Mouse (Mus musculus): ENCODE measurements at regions not wholly inside any gene's neighbourhood (a gene's known extent, or its start where the extent isn't known, plus 50 kb on each side); places are given as distances from the start of the nearest gene placed in this dataset.
A peak's percentile ranks its signal among the peaks of the same experiment; 100 is the strongest.

DNA sequence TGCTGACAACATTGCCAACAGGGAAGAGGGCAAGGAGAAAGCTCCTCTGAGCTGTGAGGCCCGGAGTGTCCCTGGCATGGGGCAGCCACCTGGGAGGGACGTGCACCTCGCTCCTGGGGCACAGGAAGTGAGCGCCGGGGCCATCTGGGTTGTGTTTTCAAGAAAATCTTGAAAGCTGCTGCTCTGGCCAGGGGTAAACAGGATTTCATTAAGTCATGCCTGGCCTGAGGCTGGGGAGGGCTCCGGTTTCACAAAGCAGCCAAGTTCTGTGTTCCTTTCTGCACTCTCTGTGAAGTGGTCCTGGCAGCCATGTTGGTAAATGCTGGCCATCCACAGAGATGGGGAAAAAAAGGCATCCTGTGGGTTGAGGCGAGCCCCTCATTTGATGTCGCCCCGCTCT, 406.8 kb upstream of the Zmiz1 start:
- no peak overlapping the region for H3K4me2 ChIP-seq (replicated peaks; ENCODE audit: low read depth, low read length)
- H3K4me3 ChIP-seq (ENCODE audit: low read depth, low read length): no peak overlapping the region
- H3K27ac ChIP-seq (ENCODE audit: low read length): no peak overlapping the region
- peaks cover 6% of the 10 kb centered on the region; the same call in 1 of the 2 replicates for H3K4me1 ChIP-seq (ENCODE audit: control insufficient read depth, insufficient read depth, low read length)
- H3K36me3 ChIP-seq (ENCODE audit: control insufficient read depth, insufficient read depth, low read length): no peaks in the 10 kb centered on the region
- no peak overlapping the region for H3K9ac ChIP-seq (replicated peaks; ENCODE audit: low read depth, low read length)
- no peaks in the 10 kb centered on the region for H3K27me3 ChIP-seq (ENCODE audit: control insufficient read depth, insufficient read depth, low read length)
- no peak for ATAC-seq (ENCODE audit: insufficient number of reproducible peaks, insufficient read depth, low FRiP score, low read depth)
- WGBS: 70% methylated on average over 9 of the region's 9 CpGs
- no peaks in the 10 kb centered on the region for H3K9me3 ChIP-seq (ENCODE audit: control insufficient read depth, low read depth, low read length)

DNA sequence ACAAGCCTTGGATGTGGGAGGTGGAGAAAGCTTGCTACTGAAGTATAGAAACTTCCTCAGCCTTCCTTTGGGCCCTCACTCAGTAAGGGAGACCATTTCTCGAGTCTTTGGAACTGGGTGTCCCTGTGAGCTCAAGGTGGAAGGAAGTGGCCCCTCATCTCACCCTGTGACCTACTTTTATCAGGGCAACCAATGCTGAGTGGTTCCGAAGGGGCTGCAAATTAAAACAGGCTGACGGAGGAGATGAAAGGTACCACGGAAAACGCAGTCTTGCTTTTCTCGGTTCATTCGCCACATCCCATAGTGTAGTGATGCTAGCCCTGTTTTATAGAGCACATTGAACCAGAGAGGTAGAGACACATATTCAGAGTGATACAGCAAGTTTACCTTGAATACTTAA, 399.6 kb upstream of the Zmiz1 start:
- Histone ChIP-seq H3K4me1 (ENCODE audit: control insufficient read depth, insufficient read depth, low read length) (peaks cover 14% of the 10 kb centered on the region), H3K4me2 (replicated peaks; ENCODE audit: low read depth, low read length) (no peak overlapping the region), H3K9ac (replicated peaks; ENCODE audit: low read depth, low read length) (no peak overlapping the region), H3K9me3 (ENCODE audit: control insufficient read depth, low read depth, low read length) (no peaks in the 10 kb centered on the region), H3K36me3 (ENCODE audit: control insufficient read depth, insufficient read depth, low read length) (no peaks in the 10 kb centered on the region), H3K27me3 (ENCODE audit: control insufficient read depth, insufficient read depth, low read length) (no peaks in the 10 kb centered on the region), H3K4me3 (ENCODE audit: low read depth, low read length) (no peak overlapping the region), H3K27ac (ENCODE audit: low read length) (no peak overlapping the region)
- WGBS: 76% methylated on average over 7 of the region's 7 CpGs
- no peak for ATAC-seq (ENCODE audit: insufficient number of reproducible peaks, insufficient read depth, low FRiP score, low read depth)

DNA sequence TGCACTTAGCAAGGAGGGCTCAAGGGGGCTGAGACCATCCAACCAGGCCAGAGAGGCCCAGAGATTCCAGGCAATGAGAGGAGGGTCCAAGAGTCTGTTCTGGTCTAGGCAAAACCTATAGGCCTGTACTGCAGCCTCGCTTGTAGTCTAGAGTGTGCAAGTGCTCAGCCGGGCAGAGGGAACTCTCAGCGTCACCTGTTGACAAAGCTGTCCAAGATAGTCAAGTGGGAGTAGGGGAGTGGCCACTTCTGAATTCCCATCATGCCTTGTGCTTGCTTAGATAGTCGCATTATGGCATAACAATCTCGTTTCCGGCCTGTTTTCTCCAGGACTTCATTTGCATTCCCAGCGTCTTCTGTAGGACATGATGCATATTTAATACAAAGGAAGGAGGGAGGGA, 398.7 kb upstream of the Zmiz1 start:
- Histone ChIP-seq H3K27ac (ENCODE audit: low read length) (no peak overlapping the region), H3K36me3 (ENCODE audit: control insufficient read depth, insufficient read depth, low read length) (no peaks in the 10 kb centered on the region), H3K9me3 (ENCODE audit: control insufficient read depth, low read depth, low read length) (no peaks in the 10 kb centered on the region), H3K4me3 (ENCODE audit: low read depth, low read length) (no peak overlapping the region), H3K4me1 (ENCODE audit: control insufficient read depth, insufficient read depth, low read length) (peaks cover 22% of the 10 kb centered on the region), H3K9ac (replicated peaks; ENCODE audit: low read depth, low read length) (no peak overlapping the region), H3K4me2 (replicated peaks; ENCODE audit: low read depth, low read length) (no peak overlapping the region), H3K27me3 (ENCODE audit: control insufficient read depth, insufficient read depth, low read length) (no peaks in the 10 kb centered on the region)
- ATAC-seq (ENCODE audit: insufficient number of reproducible peaks, insufficient read depth, low FRiP score, low read depth): no peak
- WGBS: 81% methylated on average over 7 of the region's 7 CpGs

DNA sequence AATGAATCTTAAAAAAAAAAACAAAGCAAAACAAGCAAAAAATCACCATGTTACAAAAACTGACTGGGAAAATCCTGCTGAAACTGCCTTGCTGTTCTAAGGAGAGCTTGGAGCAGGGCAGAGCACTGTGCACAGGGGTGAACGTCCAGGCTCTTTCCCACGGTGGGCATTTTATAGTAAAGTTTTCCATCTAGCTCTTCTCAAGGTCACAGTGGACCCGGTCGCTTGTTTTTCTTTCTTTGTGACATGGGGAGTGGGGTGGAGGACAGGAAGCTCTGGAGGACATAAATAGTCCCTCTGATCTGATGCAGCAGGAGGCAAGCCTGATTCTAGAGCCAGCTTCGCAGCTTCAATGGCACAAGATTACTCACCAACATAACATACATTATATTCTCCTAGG, 395.9 kb upstream of the Zmiz1 start:
- Histone ChIP-seq H3K36me3 (ENCODE audit: control insufficient read depth, insufficient read depth, low read length) (no peaks in the 10 kb centered on the region), H3K4me2 (replicated peaks; ENCODE audit: low read depth, low read length) (no peak overlapping the region), H3K27me3 (ENCODE audit: control insufficient read depth, insufficient read depth, low read length) (no peaks in the 10 kb centered on the region), H3K27ac (ENCODE audit: low read length) (no peak overlapping the region), H3K4me3 (ENCODE audit: low read depth, low read length) (no peak overlapping the region), H3K4me1 (ENCODE audit: control insufficient read depth, insufficient read depth, low read length) (peaks cover 40% of the 10 kb centered on the region), H3K9me3 (ENCODE audit: control insufficient read depth, low read depth, low read length) (no peaks in the 10 kb centered on the region), H3K9ac (replicated peaks; ENCODE audit: low read depth, low read length) (no peak overlapping the region)
- no peak for ATAC-seq (ENCODE audit: insufficient number of reproducible peaks, insufficient read depth, low FRiP score, low read depth)
- WGBS: 56% methylated on average over 5 of the region's 5 CpGs

GRCm38 (mm10) chr14:25064190-25064947, 394.6 kb upstream of the Zmiz1 start:
- Histone ChIP-seq H3K4me1 (ENCODE audit: control insufficient read depth, insufficient read depth, low read length) (peaks cover 36% of the 10 kb centered on the region), H3K4me3 (ENCODE audit: low read depth, low read length) (no peak overlapping the region), H3K27ac (ENCODE audit: low read length) (no peak overlapping the region), H3K27me3 (ENCODE audit: control insufficient read depth, insufficient read depth, low read length) (no peaks in the 10 kb centered on the region), H3K9me3 (ENCODE audit: control insufficient read depth, low read depth, low read length) (no peaks in the 10 kb centered on the region), H3K36me3 (ENCODE audit: control insufficient read depth, insufficient read depth, low read length) (no peaks in the 10 kb centered on the region), H3K9ac (replicated peaks; ENCODE audit: low read depth, low read length) (no peak overlapping the region), H3K4me2 (replicated peaks; ENCODE audit: low read depth, low read length) (no peak overlapping the region)
- no peak for ATAC-seq (ENCODE audit: insufficient number of reproducible peaks, insufficient read depth, low FRiP score, low read depth)
- WGBS: 33% methylated on average over 8 of the region's 8 CpGs

GRCm38 (mm10) chr14:25067435-25067834, 391.6 kb upstream of the Zmiz1 start:
- Histone ChIP-seq H3K27me3 (ENCODE audit: control insufficient read depth, insufficient read depth, low read length) (no peaks in the 10 kb centered on the region), H3K27ac (ENCODE audit: low read length) (no peak overlapping the region), H3K36me3 (ENCODE audit: control insufficient read depth, insufficient read depth, low read length) (no peaks in the 10 kb centered on the region), H3K4me1 (ENCODE audit: control insufficient read depth, insufficient read depth, low read length) (peaks cover 42% of the 10 kb centered on the region), H3K9ac (replicated peaks; ENCODE audit: low read depth, low read length) (no peak overlapping the region), H3K9me3 (ENCODE audit: control insufficient read depth, low read depth, low read length) (no peaks in the 10 kb centered on the region), H3K4me2 (replicated peaks; ENCODE audit: low read depth, low read length) (no peak overlapping the region), H3K4me3 (ENCODE audit: low read depth, low read length) (no peak overlapping the region)
- ATAC-seq (ENCODE audit: insufficient number of reproducible peaks, insufficient read depth, low FRiP score, low read depth): no peak
- WGBS: 93% methylated on average over 5 of the region's 5 CpGs

DNA sequence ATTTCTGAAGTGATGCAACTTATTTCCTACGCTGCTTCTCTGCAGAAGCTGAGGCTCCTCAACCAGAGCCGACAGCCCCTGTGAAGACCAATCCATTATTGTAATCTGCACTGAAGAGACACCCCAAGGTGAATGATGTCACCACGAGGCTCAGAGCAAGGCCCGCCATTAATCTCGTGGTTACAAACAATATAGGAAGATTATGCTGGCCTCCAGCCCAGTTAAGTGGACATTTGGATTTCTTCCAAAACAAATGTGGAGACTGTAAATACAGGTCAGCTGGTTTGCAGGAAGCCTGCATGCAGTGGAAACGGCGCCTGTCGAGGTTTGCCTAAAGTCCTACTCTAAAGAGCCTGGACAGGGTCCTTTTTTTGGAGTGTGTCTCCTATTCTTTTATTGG, 390.6 kb upstream of the Zmiz1 start:
- Histone ChIP-seq H3K9ac (replicated peaks; ENCODE audit: low read depth, low read length) (no peak overlapping the region), H3K4me2 (replicated peaks; ENCODE audit: low read depth, low read length) (no peak overlapping the region)

DNA sequence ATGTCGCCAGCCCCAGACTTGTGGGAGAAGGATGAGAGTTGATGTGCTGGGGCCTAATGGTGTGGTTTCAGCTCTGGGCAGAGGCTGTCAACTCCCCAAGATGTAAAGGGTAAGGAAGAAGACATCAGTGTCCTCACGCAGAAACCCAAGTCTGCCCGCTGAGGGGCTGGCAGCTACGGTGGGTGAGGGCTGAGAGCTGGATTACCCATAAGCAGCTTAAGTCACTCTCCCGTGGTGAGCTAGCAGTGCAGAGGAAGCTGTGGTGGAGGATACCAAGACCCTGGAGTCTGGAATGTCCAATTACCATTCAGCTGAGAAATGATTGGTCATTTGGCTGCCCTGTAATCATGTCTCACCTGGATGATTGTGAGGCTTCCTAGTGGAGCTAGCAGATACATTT, 385.8 kb upstream of the Zmiz1 start:
- H3K4me3 ChIP-seq (ENCODE audit: low read depth, low read length): no peak overlapping the region
- WGBS: 70% methylated on average over 5 of the region's 5 CpGs
- ATAC-seq (ENCODE audit: insufficient number of reproducible peaks, insufficient read depth, low FRiP score, low read depth): no peak
- H3K4me2 ChIP-seq (replicated peaks; ENCODE audit: low read depth, low read length): no peak overlapping the region
- no peaks in the 10 kb centered on the region for H3K27me3 ChIP-seq (ENCODE audit: control insufficient read depth, insufficient read depth, low read length)
- H3K36me3 ChIP-seq (ENCODE audit: control insufficient read depth, insufficient read depth, low read length): no peaks in the 10 kb centered on the region
- no peak overlapping the region for H3K27ac ChIP-seq (ENCODE audit: low read length)
- H3K9me3 ChIP-seq (ENCODE audit: control insufficient read depth, low read depth, low read length): no peaks in the 10 kb centered on the region
- H3K9ac ChIP-seq (replicated peaks; ENCODE audit: low read depth, low read length): no peak overlapping the region
- 0 out of 2 replicates have a peak, but pooled peaks cover 10% of the 10 kb centered on the region for H3K4me1 ChIP-seq (ENCODE audit: control insufficient read depth, insufficient read depth, low read length)

More for the DNA sequence above, 390.6 kb upstream of the Zmiz1 start:
- Histone ChIP-seq H3K27ac (ENCODE audit: low read length) (peak overlapping the region; percentile 16; the same call in 1 of the 2 replicates), H3K4me1 (ENCODE audit: control insufficient read depth, insufficient read depth, low read length) (peaks cover 41% of the 10 kb centered on the region), H3K4me3 (ENCODE audit: low read depth, low read length) (no peak overlapping the region), H3K36me3 (ENCODE audit: control insufficient read depth, insufficient read depth, low read length) (no peaks in the 10 kb centered on the region), H3K27me3 (ENCODE audit: control insufficient read depth, insufficient read depth, low read length) (no peaks in the 10 kb centered on the region), H3K9me3 (ENCODE audit: control insufficient read depth, low read depth, low read length) (no peaks in the 10 kb centered on the region)
- WGBS: 10% methylated on average over 8 of the region's 8 CpGs
- peak; percentile 84 for ATAC-seq (ENCODE audit: insufficient number of reproducible peaks, insufficient read depth, low FRiP score, low read depth)
